Mouse (Mus musculus): ENCODE data around the gene Met.

DNA sequence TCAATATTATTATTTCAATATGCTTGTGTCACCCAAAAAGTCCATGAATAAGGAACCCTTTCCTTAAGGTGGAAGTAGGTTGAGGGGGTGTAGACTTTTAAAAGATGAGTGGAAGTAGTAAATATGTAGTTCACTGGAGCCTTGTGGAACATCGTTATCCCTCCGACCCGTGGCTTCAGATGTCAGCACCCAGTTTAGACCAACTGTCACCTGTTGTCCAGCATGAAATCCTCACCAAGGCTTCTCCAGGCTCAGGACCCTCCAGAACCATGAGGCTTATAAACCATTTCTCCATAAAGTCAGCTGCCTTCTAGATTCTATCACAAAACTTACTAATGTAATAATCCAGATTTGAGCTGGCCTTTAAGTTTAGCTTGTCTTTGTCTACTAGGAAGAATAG lies 9.5 kb downstream of the Met start:
- no peak for TF ChIP-seq CTCF (IDR thresholded peaks at IDR 0.05; ENCODE audit: insufficient read depth, low read depth, low read length)
- TF ChIP-seq POLR2A (IDR thresholded peaks at IDR 0.05; ENCODE audit: insufficient read depth, low read depth, low read length), result no peak
